Mouse (Mus musculus): ENCODE data around the gene Pla2g10. TPM values are rescaled to one million over a fixed set of nuclear protein-coding genes. Genes with fewer than 3 reads are reported as not detected.
"Not testable (repeated sequence)": the region's sequence is repeated elsewhere in the genome, so short reads cannot be mapped to it uniquely, and the experiment has no call there.

The Pla2g10 gene
- 0.31 TPM in 1 of 2 replicates, not detected in the other for polyA plus RNA-seq (2015; fragmentation: Nextera tagmentation; extraction: Ambion mirVana)

- no peak within 1 kb of the TSS for H3K27ac ChIP-seq
- H3K36me3 ChIP-seq = no peaks in the 10 kb centered on the region
- H3K4me1 ChIP-seq = no peaks in the 10 kb centered on the region; the same call in 1 of the 2 replicates
- no peaks in the 10 kb centered on the region for H3K9me3 ChIP-seq
- WGBS = 7% methylated on average over 26 of the region's 26 CpGs
- peak within 1 kb of the TSS; percentile 48 for H3K4me2 ChIP-seq (replicated peaks)
- no peak within 1 kb of the TSS for H3K9ac ChIP-seq
- H3K27me3 ChIP-seq = peaks cover 12% of the 10 kb centered on the region
- H3K4me3 ChIP-seq = peak within 1 kb of the TSS; percentile 17
- ATAC-seq (ENCODE audit: low FRiP score, low read depth) = no peak
These were observed at the start of gene Pla2g10 for GRCm38 (mm10) chr16:13730285-13731255. TSS of gene Pla2g10 (minus strand) at chr16:13730983.

DNA sequence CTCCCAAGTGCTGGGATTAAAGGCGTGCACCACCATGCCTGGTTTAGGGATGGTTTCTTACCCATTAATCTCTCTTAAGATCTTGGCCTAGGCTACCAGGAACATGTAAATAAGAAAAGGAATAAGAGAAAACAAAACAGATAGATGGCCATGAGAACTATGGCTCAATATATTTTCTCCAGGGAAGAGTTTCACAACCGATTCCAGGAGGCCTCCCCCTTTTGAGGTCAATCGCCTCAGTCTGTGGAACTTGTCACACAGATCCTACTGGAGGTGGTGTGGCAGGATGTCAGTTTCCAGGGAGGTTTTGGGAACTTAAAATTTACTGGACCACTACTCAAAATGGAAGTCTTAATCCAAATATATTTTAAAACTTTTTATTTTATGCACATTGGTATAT lies 43.9 kb upstream of the Pla2g10 start:
- not testable (repeated sequence) for H3K4me2 ChIP-seq (replicated peaks); H3K9me3 ChIP-seq; H3K9ac ChIP-seq; H3K4me1 ChIP-seq; H3K27ac ChIP-seq; H3K36me3 ChIP-seq; H3K27me3 ChIP-seq; ATAC-seq (ENCODE audit: low FRiP score, low read depth); H3K4me3 ChIP-seq
- 85% methylated on average over 3 of the region's 3 CpGs for WGBS

DNA sequence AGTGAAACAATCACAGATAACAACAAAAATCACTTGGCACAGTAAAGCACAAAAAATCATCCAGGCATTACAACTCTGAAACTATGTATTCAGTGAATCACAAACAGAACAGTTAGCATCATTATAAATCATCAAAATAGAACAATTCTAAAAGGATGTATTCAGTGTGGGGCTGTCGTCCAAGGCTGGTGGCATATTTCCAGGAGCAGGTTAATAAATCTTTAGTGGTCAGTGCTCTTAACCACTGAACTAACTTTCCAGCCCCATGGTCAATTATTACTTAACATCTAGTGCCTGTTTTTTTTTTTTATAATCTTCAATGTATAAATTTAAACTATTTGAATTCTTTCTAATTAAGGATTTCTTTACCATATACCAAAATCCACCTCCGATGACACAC lies 43.2 kb upstream of the Pla2g10 start:
- H3K4me2 ChIP-seq (replicated peaks); H3K9ac ChIP-seq; ATAC-seq (ENCODE audit: low FRiP score, low read depth); H3K9me3 ChIP-seq; H3K4me1 ChIP-seq; H3K27ac ChIP-seq; H3K4me3 ChIP-seq; H3K36me3 ChIP-seq; H3K27me3 ChIP-seq: not testable (repeated sequence)
- 79% methylated on average over 2 of the region's 2 CpGs for WGBS

DNA sequence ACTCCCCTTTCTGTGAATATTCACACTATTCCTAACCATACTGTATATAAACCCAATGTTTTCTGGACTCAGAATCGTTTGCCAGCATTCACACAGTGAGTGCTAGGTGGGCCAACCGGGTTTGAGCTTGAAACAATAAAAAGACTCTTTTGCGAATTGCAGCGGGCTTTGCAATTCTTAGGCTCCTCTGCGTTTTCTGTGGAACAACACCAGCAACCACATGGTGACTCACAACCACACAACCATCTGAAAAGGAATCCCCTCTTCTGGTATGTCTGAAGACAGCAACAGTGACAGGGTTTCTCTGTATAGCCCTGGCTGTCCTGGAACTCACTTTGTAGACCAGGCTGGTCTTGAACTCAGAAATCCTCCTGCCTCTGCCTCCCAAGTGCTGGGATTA lies 41.3 kb upstream of the Pla2g10 start:
- H3K27me3 ChIP-seq; H3K4me2 ChIP-seq (replicated peaks); ATAC-seq (ENCODE audit: low FRiP score, low read depth); H3K9me3 ChIP-seq; H3K4me1 ChIP-seq; H3K27ac ChIP-seq; H3K9ac ChIP-seq; H3K36me3 ChIP-seq; H3K4me3 ChIP-seq: not testable (repeated sequence)
- WGBS = 77% methylated on average over 5 of the region's 5 CpGs

DNA sequence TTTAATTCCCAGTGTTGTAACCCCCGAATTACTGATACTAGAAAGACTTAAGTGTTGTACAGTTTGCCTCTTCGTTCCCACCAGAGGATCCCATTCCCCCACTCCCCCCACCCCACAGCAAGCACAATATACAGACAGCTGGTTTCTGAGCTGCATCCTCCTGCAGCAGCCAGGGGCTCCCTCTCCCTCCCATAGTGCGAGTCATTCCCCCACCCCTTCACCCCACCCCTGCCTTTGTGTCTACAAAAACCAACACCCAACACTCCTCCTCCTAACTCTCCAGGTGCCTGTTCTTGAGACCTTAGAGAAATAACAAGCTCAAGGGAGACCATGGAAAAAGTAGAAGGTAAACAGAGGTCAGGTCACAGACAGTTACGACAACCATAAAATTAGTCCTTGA lies 40.8 kb upstream of the Pla2g10 start:
- H3K27me3 ChIP-seq; H3K27ac ChIP-seq; H3K4me1 ChIP-seq; H3K9me3 ChIP-seq; ATAC-seq (ENCODE audit: low FRiP score, low read depth); H3K4me2 ChIP-seq (replicated peaks); H3K9ac ChIP-seq; H3K36me3 ChIP-seq; H3K4me3 ChIP-seq: not testable (repeated sequence)
- WGBS = 66% methylated on average over 4 of the region's 4 CpGs

DNA sequence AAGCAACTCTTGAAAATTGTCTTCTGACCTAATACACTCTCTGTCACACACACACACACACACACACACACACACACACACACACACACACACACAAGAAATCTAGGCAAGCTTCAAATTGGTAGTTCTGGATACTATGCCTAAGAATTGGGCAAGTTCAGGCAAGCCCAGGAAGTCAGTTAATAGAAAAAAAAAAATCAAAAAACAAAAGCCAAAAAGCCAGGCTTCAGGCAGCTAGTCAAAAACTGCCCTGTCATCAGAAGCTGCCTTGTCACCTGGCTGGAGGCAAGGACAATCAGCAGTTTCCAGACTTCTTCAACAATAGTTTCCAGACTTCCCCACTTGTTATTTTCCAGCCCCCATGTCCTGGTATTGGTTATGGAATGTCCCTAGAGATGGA lies 35.6 kb upstream of the Pla2g10 start:
- Histone ChIP-seq H3K4me3 (no peak overlapping the region), H3K4me1 (no peaks in the 10 kb centered on the region), H3K27ac (no peak overlapping the region), H3K4me2 (replicated peaks) (no peak overlapping the region), H3K36me3 (no peaks in the 10 kb centered on the region), H3K9me3 (no peaks in the 10 kb centered on the region), H3K27me3 (no peaks in the 10 kb centered on the region), H3K9ac (no peak overlapping the region)
- ATAC-seq (ENCODE audit: low FRiP score, low read depth) = no peak

GRCm38 (mm10) chr16:13764519-13764918 lies 33.7 kb upstream of the Pla2g10 start:
- Histone ChIP-seq H3K27me3 (no peaks in the 10 kb centered on the region), H3K27ac (no peak overlapping the region), H3K4me2 (replicated peaks) (no peak overlapping the region), H3K4me1 (no peaks in the 10 kb centered on the region), H3K36me3 (no peaks in the 10 kb centered on the region), H3K9me3 (no peaks in the 10 kb centered on the region), H3K9ac (no peak overlapping the region), H3K4me3 (no peak overlapping the region)
- WGBS = 82% methylated on average over 3 of the region's 3 CpGs
- no peak for ATAC-seq (ENCODE audit: low FRiP score, low read depth)

- not testable (repeated sequence) for H3K36me3 ChIP-seq; H3K27ac ChIP-seq; H3K4me3 ChIP-seq; H3K9me3 ChIP-seq; H3K4me1 ChIP-seq; H3K9ac ChIP-seq; ATAC-seq (ENCODE audit: low FRiP score, low read depth); H3K4me2 ChIP-seq (replicated peaks); H3K27me3 ChIP-seq
- WGBS = 96% methylated on average over 1 of the region's 1 CpGs
These were observed 32.0 kb upstream of the Pla2g10 start for GRCm38 (mm10) chr16:13762807-13763206.

DNA sequence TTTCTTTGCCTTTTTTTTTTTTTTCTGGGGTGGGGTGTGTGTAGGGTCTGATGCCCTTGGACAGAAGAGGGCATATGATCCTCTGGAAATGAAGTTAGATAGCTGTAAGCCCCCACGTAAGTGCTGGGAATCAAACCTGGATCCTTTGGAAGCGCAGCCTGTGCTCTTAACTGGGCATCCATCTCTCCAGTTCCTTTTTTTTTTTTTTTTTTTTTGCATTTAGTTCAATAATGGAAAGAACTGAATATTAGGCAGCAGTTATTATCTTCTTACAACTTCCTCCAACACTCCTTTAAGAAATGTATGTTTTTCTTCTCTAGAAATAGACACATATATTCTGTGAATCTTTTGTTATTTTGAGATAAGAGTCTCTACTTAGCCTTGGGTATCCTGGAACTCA lies 27.0 kb upstream of the Pla2g10 start:
- Histone ChIP-seq H3K9me3 (no peaks in the 10 kb centered on the region), H3K4me1 (0 out of 2 replicates have a peak, but pooled peaks cover 2% of the 10 kb centered on the region)

DNA sequence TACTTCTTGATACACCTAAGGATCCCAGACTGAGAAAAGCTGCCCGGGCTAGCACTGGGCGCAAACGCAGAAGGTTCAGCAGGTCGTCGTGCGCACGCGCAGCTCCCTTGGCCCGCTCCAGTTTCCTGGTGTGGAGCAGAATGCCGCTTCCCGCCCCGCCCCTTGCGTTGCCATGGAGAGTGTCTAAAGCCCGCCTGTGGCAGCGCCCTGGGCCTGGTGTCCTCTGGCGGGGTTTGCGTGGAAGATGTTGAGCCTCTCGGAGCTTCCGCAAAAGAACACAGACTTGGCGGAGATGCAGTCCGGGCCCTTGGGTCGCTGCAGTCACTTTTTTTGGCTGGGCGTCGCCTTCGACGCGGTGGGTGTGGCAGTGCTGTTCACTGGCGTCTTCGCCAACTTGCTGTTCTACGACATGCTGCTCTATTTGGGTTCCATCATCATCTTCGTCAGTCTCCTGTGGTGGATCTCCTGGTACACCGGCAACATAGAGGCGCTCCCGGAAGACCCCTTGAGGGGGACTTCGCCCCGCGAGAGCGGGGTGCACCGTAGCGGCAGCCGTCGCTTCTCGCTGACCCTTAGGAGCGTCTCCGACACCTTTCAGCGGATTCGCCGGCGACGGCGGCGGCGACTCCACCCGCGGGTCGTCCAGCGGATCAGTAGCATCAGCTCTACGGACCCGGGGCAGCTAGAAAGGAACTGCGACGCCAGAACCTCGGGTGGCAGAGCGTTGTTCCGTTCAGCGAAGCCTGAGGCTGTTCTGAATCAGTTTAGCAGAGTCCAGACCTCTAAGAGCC lies 23.8 kb upstream of the Pla2g10 start:
- Histone ChIP-seq H3K9ac (peak overlapping the region; percentile 68), H3K4me1 (0 out of 2 replicates have a peak, but pooled peaks cover 2% of the 10 kb centered on the region), H3K9me3 (no peaks in the 10 kb centered on the region), H3K27ac (no peak overlapping the region), H3K4me3 (peak overlapping the region; percentile 63), H3K36me3 (no peaks in the 10 kb centered on the region), H3K27me3 (0 out of 2 replicates have a peak, but pooled peaks cover 3% of the 10 kb centered on the region), H3K4me2 (replicated peaks) (peak overlapping the region; percentile 97)
- peak; percentile 99 for ATAC-seq (ENCODE audit: low FRiP score, low read depth)
- WGBS = under 1% methylated on average over 65 of the region's 65 CpGs

More for the DNA sequence above, 27.0 kb upstream of the Pla2g10 start:
- Histone ChIP-seq H3K27ac (no peak overlapping the region), H3K27me3 (0 out of 2 replicates have a peak, but pooled peaks cover 3% of the 10 kb centered on the region), H3K9ac (no peak overlapping the region), H3K36me3 (no peaks in the 10 kb centered on the region), H3K4me3 (no peak overlapping the region), H3K4me2 (replicated peaks) (no peak overlapping the region)
- 93% methylated on average over 2 of the region's 2 CpGs for WGBS
- ATAC-seq (ENCODE audit: low FRiP score, low read depth) = no peak

DNA sequence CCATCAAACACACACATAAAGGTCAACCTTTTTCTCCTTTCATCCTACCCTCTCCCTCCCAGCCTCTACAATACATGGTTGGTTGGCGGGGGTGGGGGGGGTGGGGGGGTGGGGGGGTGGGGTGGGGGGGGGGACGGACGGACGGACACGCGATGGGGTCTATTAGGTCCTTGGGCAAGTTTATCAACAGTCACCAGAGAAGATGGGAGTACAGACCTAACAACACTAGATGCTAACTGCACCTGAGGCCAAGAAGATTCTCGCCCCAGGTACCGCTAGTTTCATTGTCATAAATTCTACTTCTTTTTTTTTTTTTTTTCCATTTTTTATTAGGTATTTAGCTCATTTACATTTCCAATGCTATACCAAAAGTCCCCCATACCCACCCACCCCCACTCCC lies 23.2 kb upstream of the Pla2g10 start:
- peaks cover 3% of the 10 kb centered on the region; the same call in 1 of the 2 replicates for H3K27me3 ChIP-seq
- no peaks in the 10 kb centered on the region for H3K36me3 ChIP-seq
- no peaks in the 10 kb centered on the region for H3K9me3 ChIP-seq
- peak overlapping the region; percentile 63; the same call in 1 of the 2 replicates for H3K4me3 ChIP-seq
- no peak overlapping the region for H3K9ac ChIP-seq
- 0 out of 2 replicates have a peak, but pooled peaks have one; percentile 2 for ATAC-seq (ENCODE audit: low FRiP score, low read depth)
- H3K27ac ChIP-seq = no peak overlapping the region
- H3K4me2 ChIP-seq (replicated peaks) = peak overlapping the region; percentile 97
- WGBS = 69% methylated on average over 8 of the region's 8 CpGs
- H3K4me1 ChIP-seq = 0 out of 2 replicates have a peak, but pooled peaks cover 2% of the 10 kb centered on the region

DNA sequence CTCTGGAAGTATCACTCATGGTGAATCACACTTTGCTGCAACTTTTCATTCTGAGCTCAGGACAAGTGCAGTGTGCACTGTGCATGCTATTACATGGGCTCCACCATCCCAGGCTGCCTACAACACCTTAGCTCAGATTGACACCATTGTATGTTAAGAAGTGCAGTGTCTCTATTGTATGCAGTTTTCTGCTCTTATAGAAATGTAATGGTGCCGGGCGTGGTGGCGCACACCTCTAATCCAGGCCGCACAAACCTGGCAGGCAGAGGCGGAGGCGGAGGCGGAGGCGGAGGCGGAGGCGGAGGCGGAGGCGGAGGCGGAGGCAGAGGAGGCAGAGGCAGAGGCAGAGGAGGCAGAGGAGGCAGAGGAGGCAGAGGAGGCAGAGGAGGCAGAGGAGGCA lies 19.8 kb upstream of the Pla2g10 start:
- no peak overlapping the region for H3K9ac ChIP-seq
- H3K36me3 ChIP-seq = no peaks in the 10 kb centered on the region
- H3K27ac ChIP-seq = no peak overlapping the region
- 0 out of 2 replicates have a peak, but pooled peaks cover 2% of the 10 kb centered on the region for H3K4me1 ChIP-seq
- H3K27me3 ChIP-seq = no peaks in the 10 kb centered on the region; the same call in 1 of the 2 replicates
- WGBS = 93% methylated on average over 13 of the region's 13 CpGs
- no peak overlapping the region for H3K4me3 ChIP-seq
- H3K4me2 ChIP-seq (replicated peaks) = no peak overlapping the region
- ATAC-seq (ENCODE audit: low FRiP score, low read depth) = no peak
- no peaks in the 10 kb centered on the region for H3K9me3 ChIP-seq
